Mouse (Mus musculus): Measurements from ENCODE around the gene Gm11214. TPM values are rescaled to one million over a fixed set of nuclear protein-coding genes. Genes with fewer than 3 reads are reported as not detected.

Gm11214 gene
- total RNA-seq, 4 experiments from 2014 or later: not detected

DNA sequence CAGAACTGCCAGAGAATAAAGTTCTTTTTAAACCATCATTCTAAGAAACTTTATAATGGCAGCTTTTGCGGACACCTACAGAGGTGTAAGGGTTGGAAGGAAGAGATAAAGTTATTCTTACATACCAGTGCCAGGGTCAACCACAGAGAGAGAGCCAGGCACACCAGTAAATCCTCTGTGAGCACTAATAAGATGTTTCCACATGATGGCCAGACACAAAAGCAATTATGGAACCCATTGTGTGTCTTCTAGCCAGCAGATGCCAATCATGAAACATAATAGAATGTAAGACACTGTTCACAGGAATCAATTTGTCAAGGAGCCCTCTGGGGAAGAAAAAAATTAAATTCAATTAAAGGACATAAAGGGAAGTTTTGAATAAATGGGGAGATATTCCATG, 1.8 kb downstream of the Gm11214 start:
- DNase-seq (ENCODE audit: low spot score in 2 of 2): no peak

DNA sequence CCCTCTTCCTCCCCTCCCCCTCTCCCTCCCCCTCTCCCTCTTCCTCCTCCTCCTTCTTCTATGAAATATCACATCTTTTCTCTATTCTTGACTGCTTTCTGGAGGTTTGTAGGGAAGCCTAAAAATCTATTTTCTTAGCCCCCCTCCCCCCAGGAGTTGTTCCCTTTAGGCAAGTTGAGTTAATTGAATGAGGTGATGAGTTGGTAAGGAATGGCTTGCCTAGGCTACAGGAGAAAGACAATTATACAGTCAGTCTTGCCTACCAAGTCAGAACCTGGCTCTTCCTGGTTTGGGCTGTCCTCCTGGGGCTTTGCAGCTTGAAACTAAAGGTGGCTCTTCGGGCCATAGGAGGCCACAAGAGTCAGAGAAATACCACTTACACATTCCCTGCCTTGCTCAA, 3.4 kb downstream of the Gm11214 start:
- no peak for DNase-seq (ENCODE audit: low spot score in 2 of 2)

GRCm38 (mm10) chr4:63659086-63659485, 4.1 kb downstream of the Gm11214 start:
- no peak for DNase-seq (ENCODE audit: low spot score in 2 of 2)

DNA sequence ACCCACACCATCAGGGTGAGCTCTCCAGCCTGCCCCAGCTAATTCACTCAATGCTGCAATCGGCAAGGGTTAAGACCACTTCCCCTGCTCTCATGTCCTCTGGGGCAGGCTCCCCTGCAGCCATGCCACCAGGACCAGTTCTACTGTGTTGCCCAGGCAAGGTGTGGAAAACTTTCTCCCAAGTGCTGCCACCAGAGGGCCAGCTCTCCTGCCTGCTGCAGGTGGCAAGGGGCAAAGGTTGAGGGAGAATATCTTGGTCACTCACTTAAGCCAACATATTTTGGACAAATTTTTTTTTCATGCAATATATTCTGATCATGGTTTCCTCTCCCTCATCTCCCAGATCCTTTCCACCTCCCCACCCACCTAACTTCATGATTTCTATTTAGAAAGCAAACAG, 8.8 kb downstream of the Gm11214 start:
- DNase-seq (ENCODE audit: low spot score in 2 of 2): no peak

DNA sequence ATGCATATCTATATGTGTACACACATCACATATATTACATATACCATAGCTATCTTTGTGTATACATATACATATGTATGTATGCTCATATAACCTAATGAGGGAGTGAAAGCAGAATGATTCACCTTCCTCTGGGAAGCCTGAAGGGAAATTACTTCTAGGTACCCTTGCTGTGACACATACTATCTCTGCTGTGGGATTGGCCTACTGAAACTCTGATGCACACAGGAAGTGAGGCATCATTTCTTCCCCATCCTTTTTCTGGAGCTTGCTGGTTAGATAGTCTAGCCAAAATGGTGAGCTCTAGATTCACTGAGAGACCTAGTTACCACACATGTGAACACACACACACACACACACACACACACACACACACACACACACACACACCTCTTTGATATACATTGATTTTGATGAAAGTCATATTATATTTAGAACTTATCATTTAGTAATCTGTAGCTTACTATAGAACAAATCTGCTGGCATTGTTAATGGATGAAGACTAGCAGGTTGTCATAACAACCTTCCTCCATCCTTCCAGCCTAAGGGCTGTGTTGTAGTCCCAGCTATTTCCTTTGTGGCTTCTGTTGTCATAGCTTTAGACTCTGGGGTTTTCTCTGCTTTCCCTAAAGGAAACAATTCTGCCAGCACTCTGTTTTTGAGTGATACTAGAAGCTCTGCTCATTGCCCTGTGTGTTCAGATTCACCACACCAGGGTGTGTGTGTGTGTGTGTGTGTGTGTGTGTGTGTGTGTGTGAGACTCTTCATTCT, 19.0 kb downstream of the Gm11214 start:
- no peak for DNase-seq (ENCODE audit: low spot score in 2 of 2)

GRCm38 (mm10) chr4:63639842-63640241, 23.3 kb downstream of the Gm11214 start:
- DNase-seq (ENCODE audit: low spot score in 2 of 2): no peak

GRCm38 (mm10) chr4:63638603-63639002, 24.6 kb downstream of the Gm11214 start:
- DNase-seq (ENCODE audit: low spot score in 2 of 2): no peak

DNA sequence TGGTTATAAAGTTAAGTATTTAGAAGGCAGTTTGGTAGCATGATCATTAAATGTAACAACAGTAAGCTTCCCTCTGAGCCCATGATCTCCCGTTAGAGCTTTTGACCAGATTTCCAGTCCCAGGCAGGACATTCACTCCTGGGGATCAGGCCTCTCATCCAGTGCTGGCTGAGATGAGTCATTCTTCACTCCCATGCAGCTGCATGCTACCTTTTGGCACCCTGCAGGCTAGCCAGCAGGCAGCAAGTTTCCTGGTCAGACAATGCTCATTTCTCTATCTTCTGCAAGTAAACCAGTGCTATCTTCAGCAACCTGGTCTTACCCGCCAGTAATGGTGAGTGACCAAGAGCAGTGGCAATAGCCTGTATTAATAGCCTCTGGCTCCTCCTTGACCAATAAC, 30.0 kb downstream of the Gm11214 start:
- no peak for DNase-seq (ENCODE audit: low spot score in 2 of 2)

DNA sequence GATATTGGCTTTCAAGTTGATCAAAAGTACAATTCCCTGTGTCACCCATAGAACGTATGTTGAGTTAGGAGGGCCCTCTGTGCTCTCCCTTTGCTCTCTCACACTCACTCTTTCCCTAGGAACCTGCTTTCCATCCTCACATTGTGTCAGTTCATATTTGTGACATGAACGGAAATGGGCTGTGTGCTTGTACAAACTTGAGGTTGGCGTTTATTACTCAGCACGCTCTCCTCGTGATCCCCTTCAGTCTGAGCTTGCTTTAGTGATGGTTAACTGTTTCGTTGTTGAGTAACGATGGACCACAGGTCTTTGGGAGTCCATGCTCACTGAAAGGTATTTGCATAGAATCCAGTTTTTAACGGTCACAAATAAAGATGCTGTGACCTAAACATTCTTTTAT, 36.1 kb downstream of the Gm11214 start:
- no peak for DNase-seq (ENCODE audit: low spot score in 2 of 2)

DNA sequence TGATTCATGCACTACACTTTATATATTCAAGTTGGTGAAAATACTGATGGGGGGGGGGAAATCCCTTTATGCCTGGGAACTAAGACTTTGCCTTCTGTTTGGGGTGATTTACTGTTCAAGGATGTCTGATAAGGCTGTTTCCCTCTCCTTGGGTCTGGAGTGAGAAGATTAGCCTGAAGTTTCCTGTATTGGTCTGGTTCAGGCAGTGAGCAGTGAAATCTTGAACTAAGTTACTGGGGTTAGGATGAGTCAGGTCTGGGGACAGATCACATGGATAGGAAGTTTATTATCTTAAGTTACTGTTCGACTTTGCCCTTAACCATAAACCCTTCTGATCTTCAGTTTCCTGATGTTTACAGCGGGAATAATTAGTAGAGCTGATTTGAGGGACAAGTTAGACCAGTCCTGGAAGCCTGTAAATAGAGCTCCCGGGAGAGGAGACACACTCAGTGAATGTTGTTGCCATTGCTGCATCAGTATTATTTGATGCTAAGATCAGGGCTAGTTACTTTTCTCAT, 37.6 kb downstream of the Gm11214 start:
- DNase-seq (ENCODE audit: low spot score in 2 of 2): no peak

DNA sequence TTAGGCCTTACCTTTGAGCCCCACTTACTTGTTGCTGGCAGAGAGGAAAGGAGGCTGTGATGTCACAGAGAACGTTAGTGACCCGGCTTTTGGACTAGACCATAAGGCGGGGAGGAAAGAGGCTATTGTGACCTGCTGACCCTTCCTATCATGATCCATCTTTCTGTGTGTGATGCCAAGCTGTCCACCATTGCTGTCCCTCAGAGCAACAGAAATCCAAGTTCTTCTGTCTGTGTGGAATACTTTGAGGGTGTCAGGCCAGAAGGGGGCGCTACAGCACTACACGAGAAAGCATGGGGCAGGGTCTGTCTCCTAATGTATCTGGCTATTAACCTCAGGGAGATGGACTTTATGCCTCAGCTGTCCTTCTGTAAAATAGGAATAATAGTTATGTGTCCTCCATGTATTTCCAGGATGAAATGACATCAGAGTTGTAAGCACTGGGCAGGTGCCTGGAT, 40.8 kb downstream of the Gm11214 start, which contains the start of gene Tex48:
TSS of gene Tex48 (minus strand) at position 51 of the 458 bp plus-strand sequence.
- DNase-seq (ENCODE audit: low spot score in 2 of 2): no peak

DNA sequence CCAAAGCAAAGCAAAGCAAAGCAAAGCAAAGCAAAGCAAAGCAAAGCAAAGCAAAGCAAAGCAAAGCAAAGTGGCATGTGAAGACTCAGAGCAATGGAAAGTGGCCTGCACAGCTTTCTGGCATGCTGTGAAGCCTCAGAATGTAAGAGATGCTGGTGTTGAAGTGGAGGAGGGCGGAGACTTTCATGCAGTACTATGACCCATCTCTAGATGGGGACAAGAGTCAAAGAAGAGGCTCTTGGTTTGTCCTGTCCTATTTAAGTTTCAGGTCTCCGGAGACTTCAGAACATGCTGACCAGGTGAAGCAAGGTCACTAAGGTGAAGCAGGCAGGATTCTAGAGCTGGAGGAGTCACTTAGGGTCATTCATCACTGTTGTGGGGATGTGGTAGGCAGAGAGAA, 41.3 kb downstream of the Gm11214 start:
- DNase-seq (ENCODE audit: low spot score in 2 of 2): no peak

Other genes with a start within 250 kb of the Gm11214 start
- 10 to 100 TPM; 23.8 to 32.9 (median 28.2) TPM for gene Whrn, start 167.4 kb downstream of the Gm11214 start, total RNA-seq (2022)
- gene Atp6v1g1, start 118.6 kb downstream of the Gm11214 start, total RNA-seq (2022): 100 to 1,000 TPM; 110 to 144 (median 128) TPM
- 1 to 10 TPM; 6.5 to 9.6 (median 9.0) TPM for gene Tmem268, start 104.6 kb downstream of the Gm11214 start, total RNA-seq (2022)
- not detected for gene Gm11213, start 58.1 kb downstream of the Gm11214 start, total RNA-seq (2022)
- gene Tex48, start 41.0 kb downstream of the Gm11214 start, total RNA-seq (2022): not detected
- gene Tnfsf15, start 81.7 kb upstream of the Gm11214 start, total RNA-seq (2022): not detected
- under 1 TPM in 2 of 4 experiments, not detected in 2; 0.59 to 0.65 TPM for gene Tnfsf8, start 198.0 kb upstream of the Gm11214 start, total RNA-seq (2022)